Mouse (Mus musculus) v-Abl transformed pro-B cells (cell line): Measurements from ENCODE around the gene Galnt18.

Experiments
- in situ Hi-C, 2 experiments: fragments of 400-800 bp; cut with MboI; formaldehyde crosslinking; loops; one replicate each; pipeline ENCODE4 v1.15.1; 2025; ENCODE audit not compliant: unreplicated experiment in 2 of 2

Galnt18 gene

DNA sequence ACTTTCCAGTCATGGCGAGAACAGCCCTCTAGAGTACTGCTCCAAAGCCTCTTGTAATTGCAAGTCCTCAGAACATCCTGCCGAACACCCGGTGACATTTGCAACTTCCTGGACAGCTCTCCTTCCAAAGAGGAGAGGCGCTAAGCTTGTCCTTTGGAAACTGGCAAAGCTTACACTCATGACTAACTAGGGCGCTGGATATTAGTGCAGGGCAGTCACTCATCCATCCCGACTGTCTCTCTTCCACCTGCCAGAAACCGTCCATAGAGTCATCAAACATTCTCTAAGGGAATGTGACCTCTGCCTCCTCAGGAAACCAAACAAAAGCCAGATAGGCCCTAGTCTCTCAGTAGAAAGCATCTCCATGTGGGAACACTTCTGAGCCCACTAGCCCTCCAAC is 3.6 kb downstream of the Galnt18 start:
- in situ Hi-C loops: no loop called here

- in situ Hi-C loops: no loop called here
These were observed 7.4 kb downstream of the Galnt18 start for GRCm38 (mm10) chr7:111772398-111772797.

- in situ Hi-C loops: no loop called here
These were observed 8.5 kb downstream of the Galnt18 start for GRCm38 (mm10) chr7:111771251-111771801.

GRCm38 (mm10) chr7:111770585-111770984 is 9.2 kb downstream of the Galnt18 start:
- in situ Hi-C loops: no loop called here

- in situ Hi-C loops: no loop called here
These were observed 13.5 kb downstream of the Galnt18 start for GRCm38 (mm10) chr7:111766145-111766767.

GRCm38 (mm10) chr7:111762754-111763153 is 17.0 kb downstream of the Galnt18 start:
- in situ Hi-C loops: no loop called here

DNA sequence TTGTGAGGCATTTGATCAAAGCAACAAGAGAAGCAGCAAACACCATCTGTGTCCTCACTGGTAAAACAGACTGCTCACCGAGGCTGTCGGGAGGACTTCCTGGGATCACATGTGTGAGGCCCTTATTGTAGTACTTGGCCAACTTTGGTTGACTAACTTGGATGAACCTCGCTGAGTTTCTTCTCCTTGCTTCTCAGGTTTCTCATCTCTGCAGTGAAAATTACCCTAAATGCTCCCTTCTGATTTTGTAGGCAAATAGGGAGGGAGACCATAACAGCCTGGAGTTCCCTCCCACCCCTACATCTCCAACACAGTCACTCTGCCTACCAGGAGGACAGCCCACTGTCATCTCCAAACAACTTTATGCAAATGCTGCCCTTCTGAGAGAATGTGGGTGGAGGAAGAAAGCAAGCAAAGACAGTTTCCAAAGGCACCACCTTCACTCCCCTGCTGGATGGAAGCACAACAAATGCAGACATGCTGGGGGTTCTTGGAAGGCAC is 31.2 kb downstream of the Galnt18 start:
- in situ Hi-C loops: no loop called here

GRCm38 (mm10) chr7:111744770-111745169 is 35.0 kb downstream of the Galnt18 start:
- in situ Hi-C loops: no loop called here

DNA sequence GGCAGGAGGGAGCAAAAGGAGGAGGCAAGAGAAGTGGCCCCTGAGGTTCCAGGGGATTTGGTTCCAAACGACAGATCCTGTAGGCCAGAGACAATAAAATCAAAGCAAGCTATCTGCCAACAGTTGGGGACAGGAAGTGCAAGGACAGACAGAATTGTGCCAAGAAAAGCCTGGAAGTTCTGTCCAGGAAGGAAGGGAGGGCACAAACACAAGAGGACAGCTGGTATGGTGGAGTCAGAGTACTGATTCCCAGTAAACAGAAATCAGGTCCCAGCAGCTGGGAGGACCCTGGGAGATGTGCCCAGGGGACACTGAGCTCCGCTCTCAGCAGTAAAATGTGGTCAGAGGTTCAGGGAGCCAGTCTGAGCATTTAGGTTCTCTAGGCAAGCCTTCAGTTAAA is 38.2 kb downstream of the Galnt18 start:
- in situ Hi-C loops: no loop called here

DNA sequence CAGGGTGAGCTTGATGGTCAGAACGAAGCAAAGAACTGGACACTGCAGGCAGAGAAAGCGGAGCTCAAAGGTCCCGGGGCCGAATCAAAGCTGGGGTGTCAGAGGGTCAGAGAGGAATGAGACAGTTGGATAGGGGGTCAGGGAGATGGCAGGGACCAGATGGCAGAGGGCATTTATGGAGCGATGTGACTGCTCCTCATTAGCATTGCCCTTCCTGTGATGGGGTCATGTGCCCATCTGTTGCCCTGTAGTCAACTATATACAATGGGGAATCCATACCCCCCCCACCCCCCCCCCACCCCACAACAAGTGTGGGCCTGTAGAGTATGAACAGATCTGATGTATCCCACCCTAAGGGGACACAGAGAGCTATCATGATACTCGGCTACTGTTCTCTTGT is 39.7 kb downstream of the Galnt18 start:
- in situ Hi-C loops: no loop called here

- in situ Hi-C loops: no loop called here
These were observed 40.4 kb downstream of the Galnt18 start for GRCm38 (mm10) chr7:111739371-111739765.

DNA sequence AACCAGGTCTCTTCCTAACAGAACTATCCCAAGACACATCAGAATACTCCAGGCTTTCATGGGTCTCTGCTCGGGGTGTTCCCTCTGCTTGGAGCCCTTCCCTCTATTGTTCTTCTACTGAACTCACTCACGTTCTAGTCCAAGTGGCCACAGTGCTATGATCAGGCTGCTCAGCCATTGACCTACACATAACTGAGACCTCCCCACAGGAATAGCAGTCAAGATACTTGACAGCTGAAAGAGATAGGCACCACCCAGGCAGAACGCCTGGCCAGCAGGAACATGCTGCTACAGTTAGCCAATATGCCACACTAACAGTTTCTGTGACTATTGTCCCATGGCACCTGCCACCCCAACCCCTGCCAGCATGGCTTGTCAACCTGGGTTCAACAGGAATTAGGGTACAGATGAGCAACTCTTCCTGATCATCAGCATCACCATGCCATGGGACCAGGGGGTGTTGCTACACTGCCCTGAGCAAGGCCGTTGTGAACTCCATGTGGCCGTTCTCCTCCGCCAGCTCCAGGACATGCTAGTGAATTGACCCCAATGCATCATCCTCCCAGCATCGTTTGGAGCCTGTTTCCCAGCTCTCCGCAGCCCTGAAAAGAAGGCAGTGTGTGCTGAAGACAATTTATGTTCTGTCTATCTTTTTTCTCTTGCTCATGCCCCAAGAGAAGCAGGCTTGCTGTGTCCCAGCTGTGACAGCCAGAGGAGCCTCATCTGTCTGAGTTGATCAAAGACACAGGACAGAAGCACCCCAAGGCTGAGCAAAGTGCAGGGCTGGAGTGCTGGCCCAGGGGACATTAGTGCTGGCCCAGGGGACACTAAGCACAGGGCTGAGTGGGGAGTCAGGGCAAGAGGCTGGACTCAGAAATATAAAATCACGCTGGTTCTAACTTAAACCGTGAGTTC is 41.1 kb downstream of the Galnt18 start:
- in situ Hi-C loops: no loop called here

GRCm38 (mm10) chr7:111737426-111737825 is 42.4 kb downstream of the Galnt18 start:
- in situ Hi-C loops: no loop called here

DNA sequence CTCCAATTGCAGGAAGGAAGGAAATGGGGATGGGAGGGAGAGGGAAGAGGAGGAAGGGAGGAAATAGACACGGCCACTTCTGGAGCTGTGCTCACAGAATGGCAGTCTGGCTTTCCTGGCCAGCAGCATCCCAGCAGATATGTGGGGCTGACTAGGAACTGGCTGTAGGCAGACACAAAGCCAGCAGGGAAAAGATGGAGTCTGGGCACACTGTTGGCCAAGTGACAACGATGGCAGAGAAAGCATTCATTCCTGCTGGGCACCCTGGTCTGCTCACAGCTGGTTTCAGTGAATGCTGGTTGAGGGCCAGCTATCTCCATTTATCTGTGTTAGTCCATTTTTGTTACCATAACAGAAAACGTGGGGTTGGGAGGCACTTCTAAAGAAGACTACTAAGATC is 43.4 kb downstream of the Galnt18 start:
- in situ Hi-C loops: no loop called here

DNA sequence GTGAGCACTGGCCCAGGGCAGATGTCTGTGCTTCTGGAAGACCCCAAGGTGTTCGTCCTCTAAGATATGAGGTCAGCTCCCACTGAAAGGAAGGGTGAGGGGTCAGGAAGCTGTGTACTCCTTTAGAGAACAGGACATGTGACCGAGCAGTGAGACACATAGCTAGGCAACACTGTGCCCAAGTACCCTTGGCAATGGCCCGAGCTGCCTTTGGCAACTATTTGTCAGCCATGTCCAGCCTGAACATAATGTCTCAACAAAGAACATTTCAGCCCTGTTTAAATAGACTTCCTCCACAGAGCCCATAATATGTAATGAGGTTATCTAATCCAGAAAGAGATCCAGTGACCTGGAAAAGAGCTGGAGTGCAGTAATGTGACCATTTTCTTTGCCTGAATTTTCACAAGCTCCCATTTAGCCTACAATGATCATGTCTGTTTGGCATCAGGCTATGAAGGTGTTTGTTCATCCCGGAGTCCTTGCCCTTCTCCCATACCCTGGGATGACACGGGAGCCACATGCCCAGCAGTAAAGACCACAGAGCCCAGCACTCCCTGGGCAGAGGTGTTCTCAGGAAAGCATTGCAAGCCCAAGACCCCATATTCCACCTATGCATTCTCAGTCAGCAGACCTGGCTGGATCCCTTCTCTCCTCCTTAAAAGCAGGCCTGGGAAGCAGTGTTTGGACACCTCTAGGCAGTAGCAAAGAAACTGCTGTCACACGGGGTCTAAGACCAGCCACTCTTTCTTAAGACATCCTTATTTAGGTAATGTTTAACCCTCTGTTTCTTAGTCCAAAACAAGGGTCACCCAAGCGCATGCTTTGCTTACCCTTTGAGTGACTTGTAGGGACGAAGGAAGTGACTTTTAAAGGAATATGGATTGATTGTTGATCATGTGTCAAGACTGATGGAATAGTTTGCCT is 49.2 kb downstream of the Galnt18 start:
- in situ Hi-C loops: no loop called here

- in situ Hi-C loops: no loop called here
These were observed 52.8 kb downstream of the Galnt18 start for GRCm38 (mm10) chr7:111726928-111727327.

DNA sequence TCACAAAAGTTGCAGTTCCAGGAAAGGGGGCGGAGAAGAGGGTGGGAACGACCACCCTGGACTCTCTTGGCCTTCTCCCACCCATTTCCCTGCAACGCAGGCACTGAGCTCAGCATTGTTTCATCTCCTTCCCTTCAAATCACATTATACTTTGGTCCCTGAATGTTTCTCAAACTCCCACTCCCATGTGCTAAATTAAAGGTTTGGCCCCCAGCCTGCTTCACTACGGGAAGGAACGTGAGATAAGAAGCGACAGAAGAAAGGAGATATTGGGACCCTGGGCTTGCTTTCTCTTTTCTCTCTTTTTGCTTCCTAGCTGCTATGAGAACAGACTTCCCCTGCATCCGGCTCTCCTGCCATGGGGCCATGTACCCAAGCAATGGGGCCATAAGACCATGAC is 55.0 kb downstream of the Galnt18 start:
- in situ Hi-C loops: no loop called here

- in situ Hi-C loops: no loop called here
These were observed 55.8 kb downstream of the Galnt18 start for GRCm38 (mm10) chr7:111724004-111724403.

DNA sequence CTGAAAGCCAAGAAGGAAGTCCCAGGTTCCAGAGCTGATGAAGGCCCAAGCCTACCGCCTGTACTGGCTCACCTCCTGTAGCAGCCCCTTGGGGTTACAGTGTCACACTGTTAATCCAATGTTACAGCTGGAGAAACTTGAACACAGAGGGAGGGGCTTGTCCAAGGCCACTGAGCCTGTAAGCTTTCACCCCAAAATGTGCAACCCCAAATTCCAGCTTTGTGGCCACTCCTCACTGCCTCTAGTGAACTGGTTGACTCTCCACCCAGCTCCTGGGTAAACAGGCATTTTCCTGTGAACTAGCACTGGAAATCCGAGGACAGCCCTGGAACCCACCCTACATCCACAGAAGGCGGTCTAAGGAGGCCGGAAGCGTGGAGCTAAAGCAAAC is 58.5 kb downstream of the Galnt18 start:
- in situ Hi-C loops: no loop called here

DNA sequence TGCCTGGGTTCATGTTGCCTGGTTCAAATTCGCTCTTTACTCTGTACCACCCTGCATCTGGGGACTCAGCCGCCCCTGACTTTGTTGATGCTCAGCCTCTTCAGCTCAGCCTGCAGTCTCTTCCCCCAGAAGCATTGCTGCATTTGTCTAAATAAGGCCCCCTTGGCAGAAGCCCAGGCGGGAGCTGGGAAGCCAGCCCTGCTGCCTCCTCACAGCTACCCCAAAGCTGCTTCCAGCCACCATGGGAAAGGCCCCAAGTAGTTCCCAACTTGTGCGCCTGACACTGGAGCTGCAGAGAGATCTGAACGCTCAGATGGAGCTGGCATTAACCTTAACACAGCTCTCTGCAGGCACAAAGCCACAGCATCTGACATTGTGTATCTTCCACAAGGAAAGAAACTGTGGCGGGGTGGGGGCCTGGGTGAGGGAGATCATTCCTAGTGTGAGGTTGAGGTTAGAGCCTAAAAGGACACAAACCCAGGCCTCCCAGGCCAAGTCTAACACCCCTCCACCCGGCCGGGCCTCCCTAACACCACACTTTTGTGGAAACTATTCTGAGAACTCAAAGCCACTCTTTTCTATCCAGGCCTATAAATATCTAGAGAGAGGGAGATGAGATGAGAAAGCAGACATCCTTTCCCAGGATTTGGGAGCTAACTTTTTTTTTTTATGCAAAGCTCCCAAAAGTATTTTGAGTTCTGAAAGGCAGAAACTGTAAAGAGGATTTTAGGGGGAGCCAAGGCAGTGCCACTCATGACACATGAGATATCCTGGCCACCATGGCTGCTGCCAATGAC is 59.1 kb downstream of the Galnt18 start:
- in situ Hi-C loops: no loop called here
